Mouse (Mus musculus) lung, embryonic 15.5 days (tissue): ENCODE measurements around the gene Lpar3. TPM values are rescaled to one million over a fixed set of nuclear protein-coding genes. Genes with fewer than 3 reads are reported as not detected.

ENCODE experiments used
- ATAC-seq: fragments of 200-750 bp; cut with Nextera tagmentation; 2 replicates; pipeline ENCODE4 v1.8.0; 2017; ENCODE audit warnings: moderate number of reproducible peaks, borderline replicate concordance; ENCODE audit not compliant: low FRiP score, low TSS enrichment; ENCODE audit errors: extremely low read depth
- H3K27ac ChIP-seq: fragments of 300-500 bp; sonication (generic); 2 replicates; pipeline ENCODE4 v1.5.1; 2015; ENCODE audit warnings: moderate library complexity, mild to moderate bottlenecking, inconsistent platforms
- H3K27me3 ChIP-seq: fragments of 300-500 bp; sonication (generic); 2 replicates; pipeline ENCODE4 v1.6.1; 2015; ENCODE audit warnings: inconsistent platforms
- H3K36me3 ChIP-seq: fragments of 300-500 bp; sonication (generic); 2 replicates; pipeline ENCODE4 v1.6.1; 2015; ENCODE audit warnings: inconsistent platforms
- H3K4me1 ChIP-seq: fragments of 300-500 bp; sonication (generic); 2 replicates; pipeline ENCODE4 v1.6.1; 2015; ENCODE audit warnings: inconsistent platforms
- H3K4me2 ChIP-seq: fragments of 300-500 bp; sonication (generic); 2 replicates; pipeline ENCODE4 v1.6.1; 2015; ENCODE audit warnings: inconsistent platforms, mild to moderate bottlenecking, moderate library complexity
- H3K4me3 ChIP-seq: fragments of 300-500 bp; sonication (generic); 2 replicates; pipeline ENCODE4 v1.5.1; 2015; ENCODE audit warnings: mild to moderate bottlenecking, inconsistent platforms
- H3K9ac ChIP-seq: fragments of 300-500 bp; sonication (generic); 2 replicates; pipeline ENCODE4 v1.6.1; 2015; ENCODE audit warnings: inconsistent platforms
- H3K9me3 ChIP-seq: fragments of 300-500 bp; sonication (generic); 2 replicates; pipeline ENCODE4 v1.6.1; 2016; ENCODE audit warnings: inconsistent platforms
- WGBS: fragments of 180-500 bp; shearing (Covaris S2); methylation state at CpG from one replicate; pipeline ENCODE4 v1.1.7; 2015; 5-methylcytosine and 5-hydroxymethylcytosine counted together
- polyA plus RNA-seq: library from polyadenylated mRNA; unstranded; fragments of >200 nt; fragmentation: Nextera tagmentation; extraction: Ambion mirVana; gene quantifications from 2 replicates; pipeline ENCODE4 v1.2.1, GENCODE M21; 2015

The Lpar3 gene
- polyA plus RNA-seq, 1 experiment from 2014 or later: 2.4 TPM

- Histone ChIP-seq H3K9me3 (no peaks in the 10 kb centered on the region), H3K9ac (no peak overlapping the region), H3K27ac (no peak overlapping the region), H3K27me3 (no peaks in the 10 kb centered on the region; the same call in 1 of the 2 replicates), H3K4me3 (no peak overlapping the region), H3K4me2 (no peak overlapping the region), H3K4me1 (peaks cover 3% of the 10 kb centered on the region; the same call in 1 of the 2 replicates), H3K36me3 (no peaks in the 10 kb centered on the region)
- WGBS: 58% methylated on average over 12 of the region's 12 CpGs
- ATAC-seq: no peak
These were observed 44.9 kb downstream of the Lpar3 start for GRCm38 (mm10) chr3:146265545-146266130.

DNA sequence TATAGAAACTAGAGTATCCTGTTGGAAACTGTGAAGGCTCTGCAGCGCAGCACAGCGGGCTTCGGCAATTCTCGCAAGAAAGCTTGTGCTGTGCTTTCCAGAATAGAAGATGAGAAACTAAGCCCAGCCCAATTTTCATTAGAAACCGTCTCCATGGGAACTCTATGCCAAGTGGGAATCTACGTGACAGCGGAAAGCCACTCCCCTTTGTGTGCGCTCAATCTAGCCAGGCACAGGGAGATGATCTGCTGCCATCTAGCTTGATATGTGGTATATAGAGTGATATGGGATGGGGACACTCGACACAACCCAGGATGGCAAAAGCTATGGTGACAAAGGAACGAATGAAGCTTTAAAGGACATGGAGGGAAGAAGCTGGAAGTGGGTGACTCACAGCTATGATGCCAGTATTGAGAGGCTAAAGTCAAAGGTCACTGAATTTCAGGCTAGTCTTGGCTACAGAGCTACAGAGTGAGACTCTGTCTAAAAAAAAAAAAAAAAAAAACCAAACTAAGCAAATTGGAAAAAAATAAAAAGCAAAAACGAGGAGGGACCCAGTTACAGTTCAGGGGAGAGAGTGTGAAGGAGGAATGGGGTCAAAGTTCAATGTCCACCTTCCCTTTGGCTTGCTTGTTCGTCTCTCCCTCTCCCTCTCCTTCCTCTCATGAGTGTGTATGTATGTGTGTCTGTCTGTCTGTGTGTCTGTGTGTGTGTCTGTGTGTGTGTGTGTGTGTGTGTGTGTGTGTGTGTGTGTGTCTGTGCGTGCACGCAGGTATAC lies 47.5 kb downstream of the Lpar3 start:
- ATAC-seq: no peak
- WGBS: 78% methylated on average over 14 of the region's 14 CpGs
- Histone ChIP-seq H3K4me1 (no peaks in the 10 kb centered on the region), H3K27ac (no peak overlapping the region), H3K4me2 (no peak overlapping the region), H3K9ac (no peak overlapping the region), H3K4me3 (no peak overlapping the region), H3K9me3 (no peaks in the 10 kb centered on the region), H3K27me3 (no peaks in the 10 kb centered on the region; the same call in 1 of the 2 replicates), H3K36me3 (no peaks in the 10 kb centered on the region)

- no peak for ATAC-seq
- H3K4me2 ChIP-seq: no peak overlapping the region
- H3K9ac ChIP-seq: no peak overlapping the region
- 18% methylated on average over 5 of the region's 5 CpGs for WGBS
- H3K4me3 ChIP-seq: no peak overlapping the region
- H3K27me3 ChIP-seq: no peaks in the 10 kb centered on the region
- H3K9me3 ChIP-seq: no peaks in the 10 kb centered on the region
- no peaks in the 10 kb centered on the region for H3K36me3 ChIP-seq
- H3K4me1 ChIP-seq: 0 out of 2 replicates have a peak, but pooled peaks cover 3% of the 10 kb centered on the region
- H3K27ac ChIP-seq: no peak overlapping the region
These were observed 53.7 kb downstream of the Lpar3 start for GRCm38 (mm10) chr3:146274503-146274902.

GRCm38 (mm10) chr3:146275360-146276025 lies 54.7 kb downstream of the Lpar3 start:
- no peaks in the 10 kb centered on the region for H3K27me3 ChIP-seq
- H3K36me3 ChIP-seq: no peaks in the 10 kb centered on the region
- no peak overlapping the region for H3K4me2 ChIP-seq
- 0 out of 2 replicates have a peak, but pooled peaks cover 3% of the 10 kb centered on the region for H3K4me1 ChIP-seq
- WGBS: 55% methylated on average over 11 of the region's 11 CpGs
- no peaks in the 10 kb centered on the region for H3K9me3 ChIP-seq
- no peak overlapping the region for H3K9ac ChIP-seq
- H3K27ac ChIP-seq: no peak overlapping the region
- no peak overlapping the region for H3K4me3 ChIP-seq
- ATAC-seq: no peak

DNA sequence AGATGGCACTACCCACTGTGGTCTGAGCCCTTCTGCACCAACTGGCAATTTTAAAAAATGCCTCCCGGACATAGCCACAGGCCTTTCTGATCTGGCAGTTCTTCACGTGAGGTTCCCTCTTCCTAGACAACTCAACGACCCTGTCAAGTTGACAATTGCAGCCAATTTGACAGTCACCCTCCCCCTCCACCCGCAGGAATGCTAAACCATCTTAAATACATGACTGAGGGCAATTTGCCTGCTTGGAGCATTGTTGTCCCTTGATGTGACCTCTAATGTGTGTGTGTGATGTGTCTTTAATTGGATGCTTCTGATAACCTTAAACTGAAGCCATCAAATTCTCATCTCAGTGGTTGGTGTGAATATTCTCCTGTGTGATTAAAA lies 55.3 kb downstream of the Lpar3 start:
- H3K4me2 ChIP-seq: no peak overlapping the region
- no peak overlapping the region for H3K27ac ChIP-seq
- H3K9ac ChIP-seq: no peak overlapping the region
- H3K9me3 ChIP-seq: no peaks in the 10 kb centered on the region
- H3K4me3 ChIP-seq: no peak overlapping the region
- H3K4me1 ChIP-seq: 0 out of 2 replicates have a peak, but pooled peaks cover 3% of the 10 kb centered on the region
- 23% methylated on average over 4 of the region's 4 CpGs for WGBS
- no peaks in the 10 kb centered on the region for H3K27me3 ChIP-seq
- no peaks in the 10 kb centered on the region for H3K36me3 ChIP-seq
- ATAC-seq: no peak

DNA sequence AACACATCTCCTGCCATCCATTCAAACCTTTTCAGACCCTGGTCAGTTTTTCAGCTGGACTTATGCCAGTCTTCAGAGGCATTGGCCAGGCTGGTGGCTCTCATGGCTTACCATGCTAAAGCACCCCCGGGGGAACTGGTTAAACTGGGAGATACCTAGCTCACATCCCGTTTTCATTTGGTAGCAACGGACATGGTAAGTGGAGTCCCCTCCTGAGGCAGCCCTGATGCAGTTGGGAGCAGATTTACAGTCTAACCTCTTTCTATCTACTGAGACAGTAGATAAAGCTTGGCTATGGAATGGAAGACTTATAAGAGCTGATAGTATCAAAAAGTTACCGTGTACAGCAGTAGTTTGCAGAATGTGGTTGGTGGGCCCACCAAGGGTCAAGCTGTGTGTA lies 56.2 kb downstream of the Lpar3 start:
- H3K36me3 ChIP-seq: no peaks in the 10 kb centered on the region
- no peak overlapping the region for H3K4me2 ChIP-seq
- ATAC-seq: no peak
- no peaks in the 10 kb centered on the region for H3K9me3 ChIP-seq
- H3K4me1 ChIP-seq: 0 out of 2 replicates have a peak, but pooled peaks cover 3% of the 10 kb centered on the region
- no peaks in the 10 kb centered on the region for H3K27me3 ChIP-seq
- H3K27ac ChIP-seq: no peak overlapping the region
- whole genome bisulfite sequencing: 93% methylated on average over 4 of the region's 4 CpGs
- H3K4me3 ChIP-seq: no peak overlapping the region
- H3K9ac ChIP-seq: no peak overlapping the region

DNA sequence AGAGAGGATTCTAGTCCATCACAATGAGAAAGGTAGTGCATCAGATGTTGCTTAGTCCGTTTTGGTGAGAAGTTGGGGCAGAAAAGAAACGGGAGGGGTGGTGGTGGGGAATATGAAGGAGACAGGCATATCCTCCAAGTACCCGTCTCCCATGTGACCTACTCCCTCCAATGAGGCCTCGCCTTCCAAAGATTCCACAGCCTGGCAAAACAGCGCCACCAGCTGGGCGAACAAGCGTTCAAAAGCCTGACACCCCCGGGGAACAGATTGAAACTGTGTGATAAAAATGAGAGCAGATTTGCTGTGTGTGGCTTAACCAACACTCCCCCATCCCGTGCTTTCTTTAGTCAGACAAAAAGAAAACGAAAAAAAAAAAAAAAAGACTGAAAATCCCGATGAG lies 56.7 kb downstream of the Lpar3 start:
- no peak overlapping the region for H3K4me3 ChIP-seq
- no peaks in the 10 kb centered on the region for H3K9me3 ChIP-seq
- H3K36me3 ChIP-seq: no peaks in the 10 kb centered on the region
- H3K4me2 ChIP-seq: no peak overlapping the region
- H3K27ac ChIP-seq: no peak overlapping the region
- ATAC-seq: no peak
- H3K27me3 ChIP-seq: no peaks in the 10 kb centered on the region
- 0 out of 2 replicates have a peak, but pooled peaks cover 3% of the 10 kb centered on the region for H3K4me1 ChIP-seq
- no peak overlapping the region for H3K9ac ChIP-seq
- 82% methylated on average over 11 of the region's 11 CpGs for WGBS

DNA sequence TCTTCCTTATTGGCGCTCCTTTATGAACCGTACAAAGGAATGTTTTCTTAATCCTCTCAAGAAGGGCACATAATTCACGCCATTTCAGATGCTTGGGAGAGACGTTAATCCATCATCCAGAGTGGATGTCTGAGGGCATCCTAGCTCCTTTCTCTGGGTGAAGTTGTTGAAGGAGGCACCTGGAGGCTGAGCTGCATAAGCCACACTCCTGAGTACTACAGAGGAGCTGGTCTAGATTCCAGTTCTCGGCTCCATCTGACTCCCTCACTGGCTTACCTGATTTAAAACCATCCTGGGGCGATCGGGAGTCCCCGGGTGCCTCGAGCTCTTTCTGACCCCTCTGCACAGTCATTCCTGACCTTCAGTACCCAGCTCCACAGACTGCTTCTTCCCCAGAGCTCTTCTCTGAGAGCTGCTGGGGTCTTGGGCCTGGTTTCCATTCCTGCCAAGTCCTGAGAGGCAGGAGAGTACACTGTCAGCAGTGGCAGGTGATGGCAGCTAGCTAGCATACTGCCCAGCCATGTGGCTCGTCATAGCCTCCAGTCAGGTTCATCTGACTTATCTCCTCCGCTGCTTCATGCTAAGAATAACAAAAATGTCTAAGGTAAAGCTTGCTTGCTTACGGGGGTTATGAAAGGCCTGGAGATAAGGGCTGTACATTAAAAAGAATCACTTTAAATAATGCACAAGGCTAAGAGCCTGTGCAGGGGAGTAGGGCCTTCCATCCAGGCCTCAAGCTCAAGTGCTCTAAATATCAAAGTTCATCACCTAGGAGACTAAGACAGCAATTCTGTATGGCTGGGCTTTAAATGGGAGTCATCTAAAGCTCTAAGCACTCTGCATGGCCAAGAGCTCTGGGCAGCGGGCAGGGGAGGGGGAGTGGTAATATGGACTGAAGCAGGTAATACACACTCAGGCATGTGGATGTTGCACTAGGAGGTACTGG lies 57.7 kb downstream of the Lpar3 start:
- no peak overlapping the region for H3K4me2 ChIP-seq

DNA sequence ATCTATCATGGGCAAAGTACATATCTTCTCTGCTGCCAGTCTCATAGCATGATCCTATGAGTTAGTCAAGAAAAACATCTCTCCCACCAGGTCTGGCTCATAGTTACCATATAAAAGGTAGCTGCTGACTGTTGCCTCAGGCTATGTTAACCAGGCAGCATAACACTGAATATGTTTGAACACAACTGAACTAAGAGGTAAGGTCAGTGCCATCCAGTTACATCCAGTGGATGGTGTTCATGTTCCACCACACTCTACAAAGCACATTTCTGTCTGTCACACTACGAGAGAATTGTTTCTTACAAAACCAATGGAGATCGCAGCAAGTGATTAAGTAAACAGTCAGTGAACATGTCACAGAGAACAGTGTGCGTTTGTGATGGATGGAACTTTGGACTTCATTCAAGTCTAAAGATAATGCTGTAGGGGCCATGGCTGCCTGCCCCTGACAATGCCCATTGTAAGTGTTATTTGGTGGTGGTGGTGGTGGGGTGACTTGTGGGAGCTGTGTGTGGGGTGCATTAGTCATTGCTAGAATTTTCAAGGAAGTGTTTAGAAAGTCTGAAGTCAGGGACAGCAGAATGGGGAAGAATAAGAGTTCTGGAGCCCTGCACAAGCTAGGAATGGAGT lies 63.1 kb downstream of the Lpar3 start:
- H3K27ac ChIP-seq: no peak overlapping the region
- H3K27me3 ChIP-seq: no peaks in the 10 kb centered on the region
- H3K4me1 ChIP-seq: no peaks in the 10 kb centered on the region
- no peaks in the 10 kb centered on the region for H3K9me3 ChIP-seq
- no peaks in the 10 kb centered on the region for H3K36me3 ChIP-seq
- H3K4me3 ChIP-seq: no peak overlapping the region
- WGBS: 15% methylated on average over 3 of the region's 3 CpGs
- ATAC-seq: no peak
- no peak overlapping the region for H3K9ac ChIP-seq
- no peak overlapping the region for H3K4me2 ChIP-seq

More for the DNA sequence above, 57.7 kb downstream of the Lpar3 start:
- H3K36me3 ChIP-seq: no peaks in the 10 kb centered on the region
- no peak overlapping the region for H3K27ac ChIP-seq
- no peaks in the 10 kb centered on the region for H3K27me3 ChIP-seq
- 60% methylated on average over 13 of the region's 13 CpGs for WGBS
- H3K4me1 ChIP-seq: 0 out of 2 replicates have a peak, but pooled peaks cover 3% of the 10 kb centered on the region
- ATAC-seq: no peak
- no peak overlapping the region for H3K4me3 ChIP-seq
- H3K9me3 ChIP-seq: no peaks in the 10 kb centered on the region
- H3K9ac ChIP-seq: no peak overlapping the region

DNA sequence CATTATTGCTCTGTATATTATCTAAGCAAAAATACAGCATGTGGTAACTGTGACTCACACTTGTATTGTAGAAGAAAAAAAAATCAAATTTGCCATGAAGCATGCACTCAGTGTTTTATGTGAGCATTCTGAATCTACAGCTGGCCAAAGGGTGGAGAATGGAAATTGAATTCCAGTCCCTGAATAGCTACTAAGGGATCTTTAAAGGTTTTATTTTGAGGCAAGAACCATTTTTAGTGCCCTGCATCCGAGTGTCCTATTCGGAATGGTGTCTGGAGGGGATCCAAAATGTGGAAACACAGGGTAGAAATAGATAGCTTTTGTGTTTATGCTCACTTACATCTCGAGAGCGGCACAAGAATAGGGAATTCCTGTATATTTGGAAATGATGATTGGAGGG lies 65.4 kb downstream of the Lpar3 start:
- Histone ChIP-seq H3K9ac (no peak overlapping the region), H3K36me3 (no peaks in the 10 kb centered on the region), H3K9me3 (no peaks in the 10 kb centered on the region), H3K4me2 (no peak overlapping the region), H3K4me1 (no peaks in the 10 kb centered on the region), H3K4me3 (no peak overlapping the region), H3K27me3 (no peaks in the 10 kb centered on the region), H3K27ac (no peak overlapping the region)
- 50% methylated on average over 4 of the region's 4 CpGs for WGBS
- no peak for ATAC-seq

GRCm38 (mm10) chr3:146291928-146292327 lies 71.2 kb downstream of the Lpar3 start:
- Histone ChIP-seq H3K4me3 (no peak overlapping the region), H3K4me2 (no peak overlapping the region), H3K9ac (no peak overlapping the region), H3K27me3 (no peaks in the 10 kb centered on the region), H3K4me1 (no peaks in the 10 kb centered on the region), H3K27ac (no peak overlapping the region), H3K9me3 (no peaks in the 10 kb centered on the region), H3K36me3 (no peaks in the 10 kb centered on the region)
- WGBS: 55% methylated on average over 3 of the region's 3 CpGs
- ATAC-seq: no peak
